Mouse (Mus musculus): ENCODE measurements at regions not wholly inside any gene's neighbourhood (a gene's known extent, or its start where the extent isn't known, plus 50 kb on each side); places are given as distances from the start of the nearest gene placed in this dataset.

DNA sequence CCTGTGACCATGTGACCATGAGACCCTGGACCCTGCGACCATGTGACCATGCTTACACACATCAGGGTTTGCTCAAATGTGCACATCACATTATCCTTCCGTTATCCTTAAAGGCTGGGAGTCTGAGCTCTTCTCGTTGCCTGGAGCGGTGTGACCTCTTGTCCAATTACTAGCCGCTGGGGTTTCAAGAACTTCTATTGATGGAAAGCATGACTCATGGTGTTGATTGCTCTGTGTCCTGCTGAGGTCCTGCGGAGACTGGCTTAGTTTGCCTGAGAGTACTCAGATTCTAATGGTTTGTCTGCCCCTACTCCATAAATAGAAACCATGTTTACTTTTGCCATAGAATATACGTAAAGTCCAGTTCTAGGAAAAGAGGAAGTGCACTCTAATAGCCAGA lies 197.5 kb upstream of the Pik3r1 start:
- 75% methylated on average over 7 of the region's 7 CpGs for WGBS

DNA sequence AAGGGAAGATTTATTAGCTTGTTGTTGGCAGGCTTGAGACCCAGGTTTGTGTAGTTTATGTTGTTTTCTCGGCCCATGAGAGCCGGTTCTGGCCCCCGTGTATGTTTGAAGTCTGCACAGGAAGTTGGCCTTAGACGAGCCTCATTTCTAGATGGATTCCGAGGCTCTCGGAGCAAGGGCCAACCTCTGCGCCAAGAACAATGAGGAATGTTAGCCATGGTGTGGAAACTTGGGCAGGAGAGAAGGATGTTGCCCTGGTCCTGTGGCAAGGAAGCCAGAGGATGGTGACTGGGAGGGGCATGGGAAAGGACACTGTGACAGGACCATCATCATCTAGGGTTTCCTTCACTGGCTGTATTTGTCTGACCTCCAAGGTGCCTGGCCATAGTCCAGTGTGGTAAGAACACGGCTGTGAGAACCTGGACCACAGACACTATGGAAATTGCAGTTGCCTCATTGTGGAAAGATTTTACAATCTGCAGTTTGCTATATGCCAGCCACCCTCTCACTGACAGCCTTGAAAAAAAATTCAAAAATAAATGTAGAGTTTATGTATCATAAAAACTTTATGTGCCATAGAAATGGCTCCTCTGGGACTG lies 198.9 kb upstream of the Pik3r1 start:
- ATAC-seq (ENCODE audit: low FRiP score, low TSS enrichment), result no peak
- H3K36me3 ChIP-seq (ENCODE audit: insufficient read depth, low read length), result no peaks in the 10 kb centered on the region
- no peak overlapping the region for H3K9ac ChIP-seq (replicated peaks; ENCODE audit: low read length)
- H3K4me1 ChIP-seq (ENCODE audit: insufficient read depth, low read length), result no peaks in the 10 kb centered on the region
- H3K27ac ChIP-seq (ENCODE audit: low read length), result no peak overlapping the region
- H3K4me3 ChIP-seq (ENCODE audit: low read length), result no peak overlapping the region
- no peaks in the 10 kb centered on the region for H3K27me3 ChIP-seq (ENCODE audit: insufficient read depth, low read length)
- no peak overlapping the region for H3K4me2 ChIP-seq (replicated peaks; ENCODE audit: low read depth, low read length)
- 54% methylated on average over 8 of the region's 8 CpGs for WGBS
- no peaks in the 10 kb centered on the region for H3K9me3 ChIP-seq (ENCODE audit: low read length)

More for the DNA sequence above, 197.5 kb upstream of the Pik3r1 start:
- no peak for ATAC-seq (ENCODE audit: low FRiP score, low TSS enrichment)
- H3K4me3 ChIP-seq (ENCODE audit: low read length), result no peak overlapping the region
- no peak overlapping the region for H3K27ac ChIP-seq (ENCODE audit: low read length)
- no peak overlapping the region for H3K4me2 ChIP-seq (replicated peaks; ENCODE audit: low read depth, low read length)
- no peaks in the 10 kb centered on the region for H3K27me3 ChIP-seq (ENCODE audit: insufficient read depth, low read length)
- no peaks in the 10 kb centered on the region for H3K4me1 ChIP-seq (ENCODE audit: insufficient read depth, low read length)
- H3K9ac ChIP-seq (replicated peaks; ENCODE audit: low read length), result no peak overlapping the region
- no peaks in the 10 kb centered on the region for H3K36me3 ChIP-seq (ENCODE audit: insufficient read depth, low read length)
- no peaks in the 10 kb centered on the region for H3K9me3 ChIP-seq (ENCODE audit: low read length)

DNA sequence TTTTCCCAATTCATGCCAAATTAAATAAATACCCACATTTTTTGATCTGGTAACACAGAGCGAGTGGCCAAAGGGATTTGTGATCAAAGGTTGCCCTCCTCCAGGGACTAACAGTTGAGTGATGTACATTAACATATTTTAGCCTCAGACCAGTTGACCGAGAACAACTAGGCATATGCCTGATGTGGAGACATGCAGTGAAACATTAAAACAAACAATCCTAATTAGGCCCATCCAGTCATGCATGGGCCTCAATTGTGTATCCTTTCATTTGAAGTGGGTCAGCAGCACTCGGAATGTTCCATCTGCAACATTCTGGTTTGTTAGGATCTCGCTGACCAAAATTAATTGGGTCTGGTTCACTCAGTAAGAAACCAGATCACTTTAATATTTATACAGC lies 199.4 kb upstream of the Pik3r1 start:
- H3K9me3 ChIP-seq (ENCODE audit: low read length), result no peaks in the 10 kb centered on the region
- no peaks in the 10 kb centered on the region for H3K36me3 ChIP-seq (ENCODE audit: insufficient read depth, low read length)
- 56% methylated on average over 4 of the region's 4 CpGs for WGBS
- H3K27ac ChIP-seq (ENCODE audit: low read length), result no peak overlapping the region
- no peaks in the 10 kb centered on the region for H3K4me1 ChIP-seq (ENCODE audit: insufficient read depth, low read length)
- no peak for ATAC-seq (ENCODE audit: low FRiP score, low TSS enrichment)
- no peaks in the 10 kb centered on the region for H3K27me3 ChIP-seq (ENCODE audit: insufficient read depth, low read length)
- no peak overlapping the region for H3K9ac ChIP-seq (replicated peaks; ENCODE audit: low read length)
- H3K4me2 ChIP-seq (replicated peaks; ENCODE audit: low read depth, low read length), result no peak overlapping the region
- no peak overlapping the region for H3K4me3 ChIP-seq (ENCODE audit: low read length)

DNA sequence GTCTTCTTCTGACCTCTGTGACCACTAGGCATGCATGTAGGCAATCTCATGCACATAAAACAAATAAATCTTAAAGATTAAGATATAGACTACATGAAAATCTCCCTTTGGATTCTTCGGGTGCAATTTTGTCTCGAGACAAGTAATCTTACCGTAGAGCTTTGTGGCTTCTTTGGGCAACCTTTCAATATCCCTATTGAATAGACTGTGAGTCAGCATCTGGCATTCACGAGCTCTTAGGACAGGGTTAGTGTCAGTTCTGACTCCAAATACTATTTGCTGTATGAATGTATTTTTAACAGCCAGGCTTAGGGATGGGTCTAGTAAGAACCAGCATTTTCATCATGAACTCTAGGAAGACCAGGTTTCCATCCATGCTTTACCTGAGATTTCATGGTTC lies 208.7 kb upstream of the Pik3r1 start:
- H3K4me3 ChIP-seq (ENCODE audit: low read length), result no peak overlapping the region
- H3K4me2 ChIP-seq (replicated peaks; ENCODE audit: low read depth, low read length), result no peak overlapping the region
- no peaks in the 10 kb centered on the region for H3K9me3 ChIP-seq (ENCODE audit: low read length)
- 91% methylated on average over 4 of the region's 4 CpGs for WGBS
- no peaks in the 10 kb centered on the region for H3K36me3 ChIP-seq (ENCODE audit: insufficient read depth, low read length)
- no peaks in the 10 kb centered on the region for H3K27me3 ChIP-seq (ENCODE audit: insufficient read depth, low read length)
- ATAC-seq (ENCODE audit: low FRiP score, low TSS enrichment), result no peak
- H3K4me1 ChIP-seq (ENCODE audit: insufficient read depth, low read length), result no peaks in the 10 kb centered on the region
- no peak overlapping the region for H3K27ac ChIP-seq (ENCODE audit: low read length)
- H3K9ac ChIP-seq (replicated peaks; ENCODE audit: low read length), result no peak overlapping the region

DNA sequence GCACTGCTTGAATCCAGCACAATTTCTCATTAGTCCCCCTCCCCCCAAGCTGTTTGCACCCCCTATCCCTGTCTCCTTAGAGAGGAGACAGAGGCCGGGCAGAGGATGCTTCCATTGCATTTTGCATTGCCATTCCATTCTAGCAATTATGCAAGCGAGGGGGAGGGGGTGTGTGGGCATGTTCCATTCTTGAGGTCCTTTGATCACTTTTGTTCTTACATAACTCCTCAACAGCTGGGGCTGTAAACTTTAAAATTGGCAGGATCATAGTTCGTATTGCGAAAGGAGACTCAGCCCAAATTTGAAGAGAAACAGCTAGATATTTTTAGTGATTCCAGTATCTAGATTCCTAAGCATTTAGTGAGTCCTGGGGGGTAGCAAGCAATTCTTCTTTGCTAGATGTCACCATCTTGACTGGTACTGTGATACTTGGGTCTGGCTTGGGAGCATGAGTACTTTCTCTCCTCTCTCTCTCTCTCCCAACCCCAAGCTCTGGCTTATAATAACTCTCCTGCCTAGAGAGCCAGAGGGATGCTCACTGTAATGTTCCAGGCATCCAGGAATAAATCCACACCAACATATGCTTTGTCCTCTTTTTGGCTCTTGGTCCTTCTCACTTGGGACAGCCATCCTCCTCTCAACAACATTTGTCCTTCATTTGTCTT lies 212.3 kb upstream of the Pik3r1 start:
- Histone ChIP-seq H3K4me1 (ENCODE audit: insufficient read depth, low read length) (no peaks in the 10 kb centered on the region), H3K9ac (replicated peaks; ENCODE audit: low read length) (no peak overlapping the region), H3K36me3 (ENCODE audit: insufficient read depth, low read length) (no peaks in the 10 kb centered on the region), H3K4me3 (ENCODE audit: low read length) (no peak overlapping the region), H3K9me3 (ENCODE audit: low read length) (peaks cover 5% of the 10 kb centered on the region; the same call in 1 of the 2 replicates), H3K4me2 (replicated peaks; ENCODE audit: low read depth, low read length) (no peak overlapping the region), H3K27me3 (ENCODE audit: insufficient read depth, low read length) (no peaks in the 10 kb centered on the region), H3K27ac (ENCODE audit: low read length) (no peak overlapping the region)
- ATAC-seq (ENCODE audit: low FRiP score, low TSS enrichment), result no peak
- WGBS, result 65% methylated on average over 4 of the region's 4 CpGs

DNA sequence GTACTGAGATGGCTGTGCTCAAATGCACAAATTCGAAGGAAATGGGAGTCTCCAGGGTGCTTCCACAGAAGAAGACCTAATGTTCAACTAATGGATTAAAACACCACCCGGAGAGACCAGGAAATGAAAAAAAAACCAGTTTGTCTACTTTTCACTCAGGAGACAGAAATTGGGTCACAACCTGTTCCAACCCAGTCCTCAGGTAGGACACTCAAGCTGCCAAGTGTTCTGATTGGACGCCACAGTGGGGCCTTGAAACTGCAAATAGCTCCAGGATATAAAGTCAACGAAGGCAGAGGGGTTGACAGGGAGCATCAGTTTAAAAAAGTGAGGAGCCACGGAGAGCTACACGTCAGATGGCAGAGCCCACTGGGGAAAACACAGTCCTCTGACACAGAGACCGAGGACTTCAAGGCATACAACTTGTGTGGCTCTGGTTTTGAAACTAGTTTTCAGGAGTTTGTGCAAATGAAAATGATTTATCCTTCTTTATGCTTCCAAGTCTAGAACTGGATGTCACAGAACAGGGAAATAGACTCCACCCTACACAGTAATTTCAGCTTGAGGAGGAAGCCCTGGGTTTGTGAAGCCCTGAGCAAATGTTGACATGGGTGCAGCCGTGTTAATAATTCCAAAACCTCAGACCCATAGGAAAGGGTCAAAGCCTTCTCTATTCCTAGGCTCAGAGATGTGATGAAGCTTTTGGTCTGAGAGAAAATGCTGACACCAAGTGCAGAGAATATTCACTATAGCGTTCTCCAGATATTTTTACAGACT lies 220.8 kb upstream of the Pik3r1 start:
- no peak overlapping the region for H3K4me2 ChIP-seq (replicated peaks; ENCODE audit: low read depth, low read length)

DNA sequence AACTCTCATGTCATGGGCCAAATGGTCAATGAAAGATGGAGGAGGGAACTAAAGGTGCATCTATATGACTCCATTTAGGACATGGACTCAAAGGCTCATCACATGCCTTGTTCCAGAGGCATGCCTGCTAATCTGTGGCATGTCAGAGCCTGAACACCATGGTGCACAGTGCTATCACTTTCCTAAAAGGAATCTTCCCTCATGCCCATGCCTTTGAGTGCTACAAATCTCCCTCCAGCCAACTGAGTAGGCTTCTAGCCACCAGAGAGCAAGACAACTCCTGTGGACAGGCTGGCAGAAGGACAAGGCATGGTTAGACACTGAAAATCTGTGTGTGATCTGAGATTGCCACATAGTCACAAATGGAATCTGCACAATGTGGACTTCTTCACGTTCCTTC lies 223.7 kb upstream of the Pik3r1 start:
- whole genome bisulfite sequencing, result 77% methylated on average over 1 of the region's 1 CpGs
- Histone ChIP-seq H3K4me1 (ENCODE audit: insufficient read depth, low read length) (no peaks in the 10 kb centered on the region), H3K9me3 (ENCODE audit: low read length) (no peaks in the 10 kb centered on the region), H3K4me3 (ENCODE audit: low read length) (no peak overlapping the region), H3K4me2 (replicated peaks; ENCODE audit: low read depth, low read length) (no peak overlapping the region), H3K9ac (replicated peaks; ENCODE audit: low read length) (no peak overlapping the region), H3K27ac (ENCODE audit: low read length) (no peak overlapping the region), H3K27me3 (ENCODE audit: insufficient read depth, low read length) (no peaks in the 10 kb centered on the region), H3K36me3 (ENCODE audit: insufficient read depth, low read length) (no peaks in the 10 kb centered on the region)
- no peak for ATAC-seq (ENCODE audit: low FRiP score, low TSS enrichment)

More for the DNA sequence above, 220.8 kb upstream of the Pik3r1 start:
- H3K9me3 ChIP-seq (ENCODE audit: low read length), result no peaks in the 10 kb centered on the region
- H3K27ac ChIP-seq (ENCODE audit: low read length), result no peak overlapping the region
- WGBS, result 75% methylated on average over 9 of the region's 9 CpGs
- no peaks in the 10 kb centered on the region for H3K27me3 ChIP-seq (ENCODE audit: insufficient read depth, low read length)
- no peaks in the 10 kb centered on the region for H3K36me3 ChIP-seq (ENCODE audit: insufficient read depth, low read length)
- no peak for ATAC-seq (ENCODE audit: low FRiP score, low TSS enrichment)
- H3K4me3 ChIP-seq (ENCODE audit: low read length), result no peak overlapping the region
- no peaks in the 10 kb centered on the region for H3K4me1 ChIP-seq (ENCODE audit: insufficient read depth, low read length)
- H3K9ac ChIP-seq (replicated peaks; ENCODE audit: low read length), result no peak overlapping the region

DNA sequence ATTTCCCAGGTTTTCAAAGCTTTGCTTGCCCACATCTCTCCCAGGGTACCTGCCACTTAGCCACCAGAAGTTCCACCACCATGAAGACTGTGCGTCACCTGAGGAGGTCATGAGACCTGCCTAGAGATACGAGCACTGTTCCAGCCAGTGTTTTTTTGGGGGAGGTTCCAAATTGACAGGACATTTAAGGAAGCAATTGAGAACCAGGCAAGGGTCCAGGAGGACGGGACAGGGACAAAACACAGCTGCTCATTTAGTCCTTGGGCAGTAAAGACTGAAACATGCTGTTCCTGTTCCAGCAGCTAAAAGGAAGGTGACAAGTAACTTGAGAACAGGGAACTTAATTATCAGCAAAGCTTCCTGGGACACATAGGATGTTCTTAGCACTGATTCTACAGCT lies 226.8 kb upstream of the Pik3r1 start:
- H3K9me3 ChIP-seq (ENCODE audit: low read length), result no peaks in the 10 kb centered on the region
- H3K9ac ChIP-seq (replicated peaks; ENCODE audit: low read length), result no peak overlapping the region
- H3K27me3 ChIP-seq (ENCODE audit: insufficient read depth, low read length), result no peaks in the 10 kb centered on the region
- no peak for ATAC-seq (ENCODE audit: low FRiP score, low TSS enrichment)
- no peaks in the 10 kb centered on the region for H3K36me3 ChIP-seq (ENCODE audit: insufficient read depth, low read length)
- no peaks in the 10 kb centered on the region for H3K4me1 ChIP-seq (ENCODE audit: insufficient read depth, low read length)
- H3K4me3 ChIP-seq (ENCODE audit: low read length), result no peak overlapping the region
- no peak overlapping the region for H3K4me2 ChIP-seq (replicated peaks; ENCODE audit: low read depth, low read length)
- no peak overlapping the region for H3K27ac ChIP-seq (ENCODE audit: low read length)
- WGBS, result 29% methylated on average over 3 of the region's 3 CpGs

DNA sequence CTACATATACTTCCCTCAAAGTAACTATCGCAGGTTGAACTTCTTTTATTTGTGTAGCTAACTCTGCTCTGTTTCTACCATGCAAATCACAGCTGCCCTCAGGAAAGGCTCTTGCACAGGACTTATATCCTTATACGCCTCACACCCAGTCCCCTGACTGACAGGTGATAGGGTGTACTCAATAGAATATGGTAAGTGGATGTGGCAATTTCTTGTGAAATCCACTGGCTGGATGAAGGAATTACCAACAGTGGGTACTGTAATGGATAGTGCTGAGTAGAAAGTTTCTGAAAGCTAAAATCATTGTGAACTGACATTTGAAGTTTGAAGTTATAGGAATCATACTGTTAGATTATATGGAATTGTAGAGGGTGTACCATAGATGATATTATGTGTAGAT lies 227.5 kb upstream of the Pik3r1 start:
- Histone ChIP-seq H3K9me3 (ENCODE audit: low read length) (no peaks in the 10 kb centered on the region), H3K27ac (ENCODE audit: low read length) (no peak overlapping the region), H3K4me3 (ENCODE audit: low read length) (no peak overlapping the region), H3K9ac (replicated peaks; ENCODE audit: low read length) (no peak overlapping the region), H3K36me3 (ENCODE audit: insufficient read depth, low read length) (no peaks in the 10 kb centered on the region), H3K4me1 (ENCODE audit: insufficient read depth, low read length) (no peaks in the 10 kb centered on the region), H3K27me3 (ENCODE audit: insufficient read depth, low read length) (no peaks in the 10 kb centered on the region), H3K4me2 (replicated peaks; ENCODE audit: low read depth, low read length) (no peak overlapping the region)
- WGBS, result 85% methylated on average over 2 of the region's 2 CpGs
- ATAC-seq (ENCODE audit: low FRiP score, low TSS enrichment), result no peak

DNA sequence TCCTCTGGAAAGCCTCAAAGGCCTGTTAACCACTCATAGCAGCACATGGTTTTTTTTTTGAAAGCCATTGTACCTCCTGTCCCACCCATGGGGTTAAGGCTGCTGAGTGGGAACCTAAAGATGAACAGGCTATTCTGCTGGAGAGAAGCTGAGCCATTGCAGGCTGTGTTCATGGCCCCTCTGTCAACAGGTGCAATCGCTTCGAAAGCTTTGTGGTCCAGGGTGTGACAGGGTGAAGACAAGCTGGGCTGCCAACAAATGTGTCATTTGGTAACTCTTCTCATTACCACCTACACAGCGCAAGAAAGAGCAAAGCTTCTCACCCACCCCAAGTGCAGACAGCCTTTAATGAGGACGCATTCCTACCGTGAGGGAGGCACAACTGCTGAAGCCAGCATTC lies 228.1 kb upstream of the Pik3r1 start:
- no peak for ATAC-seq (ENCODE audit: low FRiP score, low TSS enrichment)
- Histone ChIP-seq H3K9me3 (ENCODE audit: low read length) (no peaks in the 10 kb centered on the region), H3K4me3 (ENCODE audit: low read length) (no peak overlapping the region), H3K4me1 (ENCODE audit: insufficient read depth, low read length) (no peaks in the 10 kb centered on the region), H3K9ac (replicated peaks; ENCODE audit: low read length) (no peak overlapping the region), H3K27ac (ENCODE audit: low read length) (no peak overlapping the region), H3K4me2 (replicated peaks; ENCODE audit: low read depth, low read length) (no peak overlapping the region), H3K36me3 (ENCODE audit: insufficient read depth, low read length) (no peaks in the 10 kb centered on the region), H3K27me3 (ENCODE audit: insufficient read depth, low read length) (no peaks in the 10 kb centered on the region)
- 64% methylated on average over 5 of the region's 5 CpGs for WGBS
